In the genomic region with DNA sequence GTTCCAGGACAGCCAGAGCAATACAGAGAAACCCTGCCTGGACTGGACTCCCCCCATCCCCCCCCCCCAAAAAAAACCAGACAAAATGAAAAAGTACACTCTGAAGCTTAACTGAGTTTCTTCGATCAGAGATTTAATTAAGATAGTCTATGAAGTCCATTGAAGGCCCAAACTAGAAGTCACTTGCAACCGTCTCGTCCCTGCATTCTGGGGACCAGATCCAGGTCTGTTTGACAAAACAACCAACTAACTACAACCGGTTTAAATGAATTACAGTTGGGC, we compare ENCODE assay signal across 10 mouse cellular contexts. TPM values are rescaled to one million over a fixed set of nuclear protein-coding genes. Genes with fewer than 3 reads are reported as not detected.
DNase-seq lines count a peak whose midpoint lies in the region; ATAC-seq and TF ChIP-seq lines count a peak whose summit lies in the region.
"Had no signal": no experiment of that assay in that cellular context is flagged by ENCODE, and none has a peak within 500 bp of the region (broad histone marks: within the 10 kb centered on the region; RNA-seq: fewer than 3 reads in every experiment).

No protein-coding gene starts in this region.

- H3K27me3 ChIP-seq in erythroblast, embryonic 14.5 days (ENCODE audit: control insufficient read depth), result no peaks in the 10 kb centered on the region
- H3K27me3 ChIP-seq in testis, adult 2 months (ENCODE audit: control insufficient read depth, insufficient read depth, low read length), result no peaks in the 10 kb centered on the region
- no peaks in the 10 kb centered on the region for H3K27me3 ChIP-seq in limb, embryonic 15.5 days
- H3K27me3 ChIP-seq in stomach, postnatal 0 days (ENCODE audit: control insufficient read depth, insufficient read depth, low read length), result no peaks in the 10 kb centered on the region

- peak overlapping the region; percentile 77 for H3K4me3 ChIP-seq in erythroblast, embryonic 14.5 days (replicated peaks)
- H3K4me3 ChIP-seq in testis, adult 2 months (ENCODE audit: control insufficient read depth, low read depth, low read length), result peak overlapping the region; percentile 85
- peak overlapping the region; percentile 80 for H3K4me3 ChIP-seq in limb, embryonic 15.5 days
- H3K4me3 ChIP-seq in stomach, postnatal 0 days (ENCODE audit: low read depth, low read length), result peak overlapping the region; percentile 99

- DNase-seq in testis, postnatal 14 days (ENCODE audit: low spot score), result no peak
- no peak for DNase-seq in stomach, postnatal 0 days (ENCODE audit: low spot score)
- DNase-seq in spleen, adult 18-20 months, result no peak
- no peak for DNase-seq in layer of hippocampus, adult 9-10 months (ENCODE audit: low spot score)

- no peak for TF ChIP-seq CTCF in testis, adult 2 months (IDR thresholded peaks at IDR 0.05; ENCODE audit: control insufficient read depth, insufficient read depth, insufficient replicate concordance, low read depth, low read length)
- TF ChIP-seq CTCF in stomach, postnatal 0 days (IDR thresholded peaks at IDR 0.05; ENCODE audit: low read depth), result no peak

- peaks cover 16% of the 10 kb centered on the region for H3K36me3 ChIP-seq in erythroblast, embryonic 14.5 days (ENCODE audit: control insufficient read depth)
- no peaks in the 10 kb centered on the region for H3K36me3 ChIP-seq in testis, adult 2 months (ENCODE audit: control insufficient read depth, insufficient read depth, low read length)
- no peaks in the 10 kb centered on the region for H3K36me3 ChIP-seq in limb, embryonic 15.5 days
- H3K36me3 ChIP-seq in stomach, postnatal 0 days (ENCODE audit: control insufficient read depth, insufficient read depth, low read length), result no peaks in the 10 kb centered on the region

- ATAC-seq in erythroblast, adult 5-6 weeks (replicated peaks; ENCODE audit: low FRiP score, poor library complexity, severe bottlenecking), result no peak
- ATAC-seq in limb, embryonic 15.5 days (ENCODE audit: insufficient number of reproducible peaks, low FRiP score, low TSS enrichment, low read depth), result no peak
- no peak for ATAC-seq in stomach, postnatal 0 days (ENCODE audit: low FRiP score, low TSS enrichment)

- no peak for TF ChIP-seq POLR2A in testis, adult 2 months (IDR thresholded peaks at IDR 0.05; ENCODE audit: control insufficient read depth, low read depth, low read length)

- H3K4me1 ChIP-seq in erythroblast, embryonic 14.5 days (ENCODE audit: control insufficient read depth), result peaks cover 47% of the 10 kb centered on the region
- H3K4me1 ChIP-seq in testis, adult 2 months (ENCODE audit: control insufficient read depth, insufficient read depth, low read length), result peaks cover 25% of the 10 kb centered on the region
- H3K4me1 ChIP-seq in limb, embryonic 15.5 days, result peaks cover 31% of the 10 kb centered on the region
- no peaks in the 10 kb centered on the region; the same call in none of the 2 replicates for H3K4me1 ChIP-seq in stomach, postnatal 0 days (replicated peaks; ENCODE audit: control insufficient read depth, insufficient read depth)

- peak overlapping the region; percentile 100 for H3K9ac ChIP-seq in limb, embryonic 15.5 days
- H3K9ac ChIP-seq in stomach, postnatal 0 days (ENCODE audit: low read length), result peak overlapping the region; percentile 100

- H3K4me2 ChIP-seq in limb, embryonic 15.5 days, result peak overlapping the region; percentile 49
- H3K4me2 ChIP-seq in stomach, postnatal 0 days (replicated peaks; ENCODE audit: low read depth), result peak overlapping the region; percentile 62

- H3K27ac ChIP-seq in testis, adult 2 months (ENCODE audit: control insufficient read depth, insufficient read depth, low read depth, low read length), result peak overlapping the region; percentile 96
- H3K27ac ChIP-seq in limb, embryonic 15.5 days, result peak overlapping the region; percentile 100
- H3K27ac ChIP-seq in stomach, postnatal 0 days (replicated peaks), result peak overlapping the region; percentile 100

- WGBS in limb, embryonic 15.5 days, result 5% methylated on average over 4 of the region's 4 CpGs
- 3% methylated on average over 4 of the region's 4 CpGs for WGBS in stomach, postnatal 0 days

- TF ChIP-seq EP300 in stomach, postnatal 0 days (optimal IDR thresholded peaks at IDR 0.05), result no peak

- no peaks in the 10 kb centered on the region for H3K9me3 ChIP-seq in erythroblast, embryonic 14.5 days (ENCODE audit: control insufficient read depth, low read length)
- H3K9me3 ChIP-seq in limb, embryonic 15.5 days, result no peaks in the 10 kb centered on the region
- no peaks in the 10 kb centered on the region for H3K9me3 ChIP-seq in stomach, postnatal 0 days (ENCODE audit: control insufficient read depth, low read length)

RNA-seq across cellular contexts. Expression of a gene that starts 2.2 kb away (rescaled TPM):
- polyA plus RNA-seq in erythroblast, embryonic 14.5 days (2012), result 0.30 and 0.33 TPM in 2 replicates
- total RNA-seq in erythroblast, adult 5-6 weeks (2015; ENCODE audit: low replicate concordance), result 6.5 and 7.5 TPM in 2 replicates
- total RNA-seq in erythroblast, adult 5-6 weeks (2017; ENCODE audit: low replicate concordance), result 3.7 and 4.0 TPM in 2 replicates
- polyA plus RNA-seq in testis, adult 2 months (2012; rRNA removed), result 11.0 and 13.2 TPM in 2 replicates
- polyA plus RNA-seq in limb, embryonic 15.5 days (2015; fragmentation: Nextera tagmentation; extraction: Ambion mirVana), result 3.8 and 4.7 TPM in 2 replicates
- 2.3 and 2.8 TPM in 2 replicates for polyA plus RNA-seq in stomach, postnatal 0 days (2015; fragmentation: Nextera tagmentation; extraction: Ambion mirVana)

RNA-seq across cellular contexts. Expression of a gene that starts 34.4 kb away (rescaled TPM):
- polyA plus RNA-seq in erythroblast, embryonic 14.5 days (2012), result 2.2 and 2.3 TPM in 2 replicates
- 2.3 and 8.1 TPM in 2 replicates for total RNA-seq in erythroblast, adult 5-6 weeks (2015; ENCODE audit: low replicate concordance)
- 1.7 and 5.4 TPM in 2 replicates for total RNA-seq in erythroblast, adult 5-6 weeks (2017; ENCODE audit: low replicate concordance)
- 54.5 and 61.3 TPM in 2 replicates for polyA plus RNA-seq in testis, adult 2 months (2012; rRNA removed)
- 51.2 and 54.1 TPM in 2 replicates for polyA plus RNA-seq in limb, embryonic 15.5 days (2015; fragmentation: Nextera tagmentation; extraction: Ambion mirVana)
- 42.2 and 45.5 TPM in 2 replicates for polyA plus RNA-seq in stomach, postnatal 0 days (2015; fragmentation: Nextera tagmentation; extraction: Ambion mirVana)

RNA-seq across cellular contexts. Expression of a gene that starts 54.2 kb away (rescaled TPM):
- not detected in 2 replicates for polyA plus RNA-seq in erythroblast, embryonic 14.5 days (2012)
- total RNA-seq in erythroblast, adult 5-6 weeks (2015; ENCODE audit: low replicate concordance), result not detected in 2 replicates
- total RNA-seq in erythroblast, adult 5-6 weeks (2017; ENCODE audit: low replicate concordance), result not detected in 2 replicates
- polyA plus RNA-seq in testis, adult 2 months (2012; rRNA removed), result 2.0 and 2.9 TPM in 2 replicates
- not detected in 2 replicates for polyA plus RNA-seq in limb, embryonic 15.5 days (2015; fragmentation: Nextera tagmentation; extraction: Ambion mirVana)
- not detected in 2 replicates for polyA plus RNA-seq in stomach, postnatal 0 days (2015; fragmentation: Nextera tagmentation; extraction: Ambion mirVana)
- total RNA-seq: common myeloid progenitor, adult 5-6 weeks; neutrophil, adult 5-6 weeks had no signal

Comparison
In these comparisons a context has a peak if more than half of its experiments do, and no peak if none do; other contexts are left out.
1. RNA of a gene that starts 34.4 kb away (polyA plus RNA-seq): 54.5 to 61.3 TPM in testis, adult 2 months, 51.2 to 54.1 TPM in limb, embryonic 15.5 days and 42.2 to 45.5 TPM in stomach, postnatal 0 days; 2.2 to 2.3 TPM in erythroblast, embryonic 14.5 days; every median in the first group is over 10 times any median in the second.
2. Peak in every context shown above with its lines, with median percentiles within 50 percentile points of each other: H3K4me3 ChIP-seq and H3K27ac ChIP-seq.